Mouse (Mus musculus) G1E (cell line): Measurements from ENCODE around the gene Bmpr1b.

Experiments used
- CTCF ChIP-seq: IDR thresholded peaks from 2 replicates; pipeline ENCODE4 v1.5.1; 2012; ENCODE audit warnings: low read depth, low read length, inconsistent platforms, mixed read lengths
- GATA1 ChIP-seq: IDR thresholded peaks from 2 replicates; pipeline ENCODE4 v1.6.1; 2012; ENCODE audit warnings: borderline replicate concordance, low read length, inconsistent platforms, mixed read lengths
- GATA2 ChIP-seq: IDR thresholded peaks from 2 replicates; pipeline ENCODE4 v1.6.1; 2012; ENCODE audit warnings: low read depth, low read length, inconsistent platforms, borderline replicate concordance
- POLR2AphosphoS5 ChIP-seq: IDR thresholded peaks from 2 replicates; pipeline ENCODE4 v1.6.1; 2012; ENCODE audit warnings: low read depth, low read length, inconsistent platforms; ENCODE audit not compliant: insufficient replicate concordance
- TAL1 ChIP-seq: conservative IDR thresholded peaks from 2 replicates; pipeline ENCODE4 v1.6.1; 2012; ENCODE audit warnings: low read depth, low read length, inconsistent platforms, mixed read lengths

DNA sequence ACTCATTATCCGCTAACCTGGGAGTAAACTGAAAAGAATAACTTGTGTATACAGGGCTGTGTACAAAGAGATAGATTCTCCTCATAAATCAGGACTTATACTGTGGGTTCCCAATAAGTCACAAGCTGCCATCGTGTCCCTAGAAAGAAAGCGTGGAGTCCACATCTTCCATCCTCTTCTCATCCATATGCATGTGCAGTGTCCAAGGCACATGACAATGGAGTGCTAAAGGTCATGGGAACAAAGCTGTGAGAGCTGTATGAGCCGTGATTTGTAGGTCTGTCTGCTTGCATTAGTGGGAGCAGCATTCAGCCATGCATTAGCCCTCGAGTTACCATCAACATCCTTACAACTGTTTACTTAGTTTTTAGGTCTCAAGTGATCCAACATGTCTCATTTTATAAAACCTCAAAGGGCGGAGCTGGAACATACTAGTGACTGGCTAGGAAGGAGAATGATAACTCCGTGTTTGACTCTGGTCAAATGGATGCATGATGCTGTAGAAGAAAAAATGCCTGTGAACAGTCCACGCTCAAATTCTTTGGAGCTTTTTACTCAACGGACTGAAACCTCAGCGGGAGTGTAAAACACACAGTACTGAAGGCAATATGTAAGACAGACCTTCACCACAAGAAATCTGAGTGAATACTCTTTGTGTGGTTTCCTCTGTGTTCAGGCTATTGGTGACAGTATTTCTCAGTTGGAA is 296.7 kb downstream of the Bmpr1b start:
- no peak for TF ChIP-seq CTCF
- no peak for TF ChIP-seq GATA1
- TF ChIP-seq POLR2AphosphoS5 = no peak
- TF ChIP-seq TAL1 = no peak
- no peak for TF ChIP-seq GATA2
